Mouse (Mus musculus): ENCODE results near the gene Cdc25b. TPM values are rescaled to one million over a fixed set of nuclear protein-coding genes. Genes with fewer than 3 reads are reported as not detected.

The Cdc25b gene
- polyA plus RNA-seq, 1 experiment from 2014 or later, result 38.7 TPM

DNA sequence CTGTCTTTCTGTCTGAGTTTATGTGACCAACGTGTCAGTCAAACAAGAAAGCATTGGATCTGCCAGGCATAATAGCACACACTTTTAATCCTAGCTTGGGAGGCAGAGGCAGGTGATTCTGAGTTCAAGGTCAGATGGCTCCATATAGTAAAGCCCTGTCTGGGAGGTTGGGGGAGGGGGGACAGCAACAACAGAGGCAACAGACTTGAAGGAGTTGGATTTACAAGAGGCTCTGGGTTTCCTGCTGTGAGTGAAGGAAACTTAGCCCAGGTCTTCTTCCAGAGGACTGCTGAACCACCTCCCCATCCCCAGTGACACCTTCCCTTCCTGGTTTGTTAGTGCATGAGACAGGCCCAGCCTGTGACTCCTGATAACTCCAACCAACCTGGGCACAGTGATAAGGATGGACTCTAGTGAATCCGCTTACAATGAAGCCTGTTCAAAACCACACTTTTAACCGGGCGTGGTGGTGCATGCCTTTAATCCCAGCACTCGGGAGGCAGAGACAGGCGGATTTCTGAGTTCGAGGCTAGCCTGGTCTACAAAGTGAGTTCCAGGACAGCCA lies 34.5 kb upstream of the Cdc25b start:
- TF ChIP-seq CTCF (IDR thresholded peaks at IDR 0.05; ENCODE audit: low read depth), result no peak
- H3K4me3 ChIP-seq (ENCODE audit: low read depth, low read length), result no peak overlapping the region
- H3K27ac ChIP-seq (replicated peaks), result no peak overlapping the region
- no peaks in the 10 kb centered on the region for H3K27me3 ChIP-seq (ENCODE audit: control insufficient read depth, insufficient read depth, low read length)
- no peak overlapping the region for H3K4me2 ChIP-seq (replicated peaks; ENCODE audit: low read depth)
- no peak for DNase-seq (ENCODE audit: low spot score)
- H3K9me3 ChIP-seq (ENCODE audit: control insufficient read depth, low read length), result no peaks in the 10 kb centered on the region
- no peaks in the 10 kb centered on the region for H3K4me1 ChIP-seq (replicated peaks; ENCODE audit: control insufficient read depth, insufficient read depth)
- WGBS, result 89% methylated on average over 7 of the region's 7 CpGs
- ATAC-seq (ENCODE audit: low FRiP score, low TSS enrichment), result no peak
- peaks cover 26% of the 10 kb centered on the region for H3K36me3 ChIP-seq (ENCODE audit: control insufficient read depth, insufficient read depth, low read length)
- no peak overlapping the region for H3K9ac ChIP-seq (ENCODE audit: low read length)

DNA sequence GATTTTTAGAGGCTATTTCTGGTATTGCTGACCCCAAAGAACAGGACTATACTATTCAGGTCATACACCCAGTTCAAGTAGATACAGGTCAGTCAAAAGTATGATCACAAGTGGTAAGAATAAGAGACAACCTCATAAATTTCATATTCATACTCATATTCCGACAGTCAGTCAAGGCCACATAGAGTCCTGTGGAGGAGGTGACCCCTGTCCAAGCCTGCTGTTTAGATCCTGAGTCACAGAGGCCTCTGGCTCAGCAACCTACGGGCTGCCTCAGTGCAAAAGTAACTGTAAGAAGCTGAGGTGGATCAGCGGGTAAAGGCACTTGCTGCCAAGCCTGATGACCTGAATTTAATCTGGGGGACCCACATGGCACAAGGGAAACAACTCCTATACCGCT lies 32.7 kb upstream of the Cdc25b start:
- DNase-seq (ENCODE audit: low spot score) (no peak), ATAC-seq (ENCODE audit: low FRiP score, low TSS enrichment) (no peak)
- 90% methylated on average over 4 of the region's 4 CpGs for WGBS
- Histone ChIP-seq H3K9ac (ENCODE audit: low read length) (no peak overlapping the region), H3K4me2 (replicated peaks; ENCODE audit: low read depth) (no peak overlapping the region), H3K36me3 (ENCODE audit: control insufficient read depth, insufficient read depth, low read length) (peaks cover 16% of the 10 kb centered on the region), H3K9me3 (ENCODE audit: control insufficient read depth, low read length) (no peaks in the 10 kb centered on the region), H3K27ac (replicated peaks) (no peak overlapping the region), H3K27me3 (ENCODE audit: control insufficient read depth, insufficient read depth, low read length) (no peaks in the 10 kb centered on the region), H3K4me1 (replicated peaks; ENCODE audit: control insufficient read depth, insufficient read depth) (no peaks in the 10 kb centered on the region), H3K4me3 (ENCODE audit: low read depth, low read length) (no peak overlapping the region)
- no peak for TF ChIP-seq EP300 (optimal IDR thresholded peaks at IDR 0.05)
- no peak for TF ChIP-seq CTCF (IDR thresholded peaks at IDR 0.05; ENCODE audit: low read depth)

DNA sequence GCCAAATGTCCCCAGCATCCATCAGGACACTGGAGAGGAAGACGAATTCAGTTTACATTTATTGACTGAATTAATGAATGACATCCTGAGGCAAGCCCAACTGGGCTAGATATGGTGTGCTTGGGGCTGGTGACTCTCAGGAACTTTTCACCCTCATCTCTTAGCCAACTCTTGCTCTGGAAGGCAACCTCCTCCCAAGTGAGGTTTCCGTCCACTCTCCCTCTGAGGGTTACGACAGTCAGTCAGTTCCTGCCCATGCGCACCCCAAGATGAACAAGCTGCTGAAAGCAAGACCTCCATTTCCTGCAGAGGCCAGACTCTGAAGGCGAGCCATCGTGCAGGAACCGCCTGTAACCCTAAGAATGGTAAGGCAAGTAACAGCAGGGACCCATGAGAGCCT lies 29.8 kb upstream of the Cdc25b start:
- no peak overlapping the region for H3K4me2 ChIP-seq (replicated peaks; ENCODE audit: low read depth)
- TF ChIP-seq EP300 (optimal IDR thresholded peaks at IDR 0.05) (no peak), CTCF (IDR thresholded peaks at IDR 0.05; ENCODE audit: low read depth) (no peak)
- no peak for ATAC-seq (ENCODE audit: low FRiP score, low TSS enrichment)
- H3K27me3 ChIP-seq (ENCODE audit: control insufficient read depth, insufficient read depth, low read length), result no peaks in the 10 kb centered on the region
- H3K9ac ChIP-seq (ENCODE audit: low read length), result no peak overlapping the region
- WGBS, result 83% methylated on average over 7 of the region's 7 CpGs
- no peak for DNase-seq (ENCODE audit: low spot score)
- no peak overlapping the region for H3K27ac ChIP-seq (replicated peaks)
- no peaks in the 10 kb centered on the region for H3K4me1 ChIP-seq (replicated peaks; ENCODE audit: control insufficient read depth, insufficient read depth)
- no peak overlapping the region for H3K4me3 ChIP-seq (ENCODE audit: low read depth, low read length)
- H3K9me3 ChIP-seq (ENCODE audit: control insufficient read depth, low read length), result no peaks in the 10 kb centered on the region
- peaks cover 7% of the 10 kb centered on the region; the same call in 1 of the 2 replicates for H3K36me3 ChIP-seq (ENCODE audit: control insufficient read depth, insufficient read depth, low read length)

DNA sequence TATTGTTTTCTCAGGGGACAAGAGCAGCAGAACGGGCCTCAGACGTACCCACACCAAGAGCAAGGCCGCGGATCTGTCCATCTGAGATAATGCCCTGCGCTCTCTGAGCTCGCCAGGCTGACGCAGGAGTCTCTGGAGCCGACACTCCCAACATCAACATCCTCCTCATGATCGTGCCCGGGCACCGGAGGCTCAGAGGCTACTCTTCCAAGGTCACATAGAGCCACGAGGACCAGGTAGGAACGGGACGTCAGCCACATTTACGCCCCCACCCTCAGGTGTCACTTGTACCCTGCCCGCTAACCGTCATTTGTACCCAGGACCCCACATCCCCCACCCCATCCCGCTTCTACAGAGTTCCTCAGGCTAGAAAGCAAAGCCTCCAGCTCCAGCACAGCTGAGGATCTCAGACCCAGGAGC lies 27.2 kb upstream of the Cdc25b start:
- Histone ChIP-seq H3K4me3 (ENCODE audit: low read depth, low read length) (peak overlapping the region; percentile 63), H3K27ac (replicated peaks) (peak overlapping the region; percentile 87), H3K27me3 (ENCODE audit: control insufficient read depth, insufficient read depth, low read length) (no peaks in the 10 kb centered on the region), H3K9me3 (ENCODE audit: control insufficient read depth, low read length) (no peaks in the 10 kb centered on the region), H3K4me1 (replicated peaks; ENCODE audit: control insufficient read depth, insufficient read depth) (no peaks in the 10 kb centered on the region), H3K36me3 (ENCODE audit: control insufficient read depth, insufficient read depth, low read length) (no peaks in the 10 kb centered on the region), H3K9ac (ENCODE audit: low read length) (peak overlapping the region; percentile 71), H3K4me2 (replicated peaks; ENCODE audit: low read depth) (peak overlapping the region; percentile 98)
- peak; percentile 65 for DNase-seq (ENCODE audit: low spot score)
- peak; percentile 76 for ATAC-seq (ENCODE audit: low FRiP score, low TSS enrichment)
- WGBS, result under 1% methylated on average over 18 of the region's 18 CpGs
- TF ChIP-seq EP300 (optimal IDR thresholded peaks at IDR 0.05) (no peak), CTCF (IDR thresholded peaks at IDR 0.05; ENCODE audit: low read depth) (no peak)

DNA sequence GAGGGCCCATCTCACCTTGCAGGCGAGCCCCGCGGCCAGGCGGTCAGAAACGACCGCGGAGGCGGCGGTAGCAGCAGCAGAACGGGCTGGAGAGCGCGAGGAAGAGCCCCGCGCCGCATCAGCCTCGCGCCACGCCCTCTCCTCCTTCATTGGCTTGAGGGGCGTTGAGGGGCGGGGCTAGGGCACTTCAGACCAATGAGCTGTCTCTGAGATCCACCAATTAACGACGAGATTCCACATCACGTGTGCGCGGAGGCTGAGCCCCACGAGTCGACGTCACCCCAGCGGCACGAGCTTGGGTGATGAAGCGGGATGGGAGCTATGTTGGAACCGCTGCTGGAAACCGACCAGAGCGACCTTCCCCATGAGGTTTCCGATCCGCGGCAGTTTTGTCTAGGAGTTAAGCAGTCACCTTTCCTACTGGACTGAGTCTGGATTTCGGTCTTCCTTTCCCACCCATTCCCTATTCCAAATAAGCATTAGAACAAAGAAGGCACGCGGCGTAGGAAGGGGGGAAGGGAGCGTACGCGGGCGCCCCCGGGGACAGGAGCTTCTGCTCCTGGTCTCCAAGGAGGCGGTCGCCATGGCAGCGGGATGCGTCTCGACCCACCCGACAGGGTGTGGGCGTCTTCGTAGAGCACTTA lies 26.7 kb upstream of the Cdc25b start, which contains the start of gene 1700037H04Rik:
Gene 1700037H04Rik, minus strand, starts transcription at position 144 of the 644 bp plus-strand sequence.
- peak within 1 kb of the TSS; percentile 71 for H3K9ac ChIP-seq (ENCODE audit: low read length)
- no peaks in the 10 kb centered on the region for H3K36me3 ChIP-seq (ENCODE audit: control insufficient read depth, insufficient read depth, low read length)
- peak; percentile 97 for DNase-seq (ENCODE audit: low spot score)
- no peaks in the 10 kb centered on the region for H3K27me3 ChIP-seq (ENCODE audit: control insufficient read depth, insufficient read depth, low read length)
- H3K4me3 ChIP-seq (ENCODE audit: low read depth, low read length), result peak within 1 kb of the TSS; percentile 63
- no peaks in the 10 kb centered on the region for H3K4me1 ChIP-seq (replicated peaks; ENCODE audit: control insufficient read depth, insufficient read depth)
- peak within 1 kb of the TSS; percentile 98 for H3K4me2 ChIP-seq (replicated peaks; ENCODE audit: low read depth)
- under 1% methylated on average over 54 of the region's 54 CpGs for WGBS
- H3K27ac ChIP-seq (replicated peaks), result peak within 1 kb of the TSS; percentile 87
- TF ChIP-seq CTCF (IDR thresholded peaks at IDR 0.05; ENCODE audit: low read depth) (no peak), EP300 (optimal IDR thresholded peaks at IDR 0.05) (no peak)
- H3K9me3 ChIP-seq (ENCODE audit: control insufficient read depth, low read length), result 0 out of 2 replicates have a peak, but pooled peaks cover 1% of the 10 kb centered on the region
- peak; percentile 97 for ATAC-seq (ENCODE audit: low FRiP score, low TSS enrichment)

DNA sequence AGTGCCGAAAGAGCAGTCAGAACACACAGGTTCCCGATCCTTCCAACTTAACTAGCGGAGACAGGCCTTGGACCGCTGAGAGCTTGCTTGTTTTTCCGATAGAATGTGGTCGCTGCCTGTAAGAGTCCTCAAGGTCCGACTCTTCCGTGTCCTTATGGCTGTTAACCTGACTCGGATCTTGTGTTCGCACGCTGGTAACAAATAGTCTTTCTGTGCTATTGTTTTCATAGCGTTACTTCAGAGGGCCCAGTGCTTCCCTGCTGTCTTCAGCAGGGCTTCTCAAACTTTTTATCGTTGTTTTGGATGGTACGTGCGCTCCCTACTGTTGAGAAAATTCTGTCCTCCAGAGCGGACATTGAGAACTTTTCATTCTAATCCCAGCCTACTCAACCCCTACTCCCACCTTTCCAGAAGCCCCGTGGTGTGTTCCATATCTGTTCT lies 26.1 kb upstream of the Cdc25b start:
- Histone ChIP-seq H3K27me3 (ENCODE audit: control insufficient read depth, insufficient read depth, low read length) (no peaks in the 10 kb centered on the region), H3K4me2 (replicated peaks; ENCODE audit: low read depth) (peak overlapping the region; percentile 98), H3K4me3 (ENCODE audit: low read depth, low read length) (peak overlapping the region; percentile 63), H3K36me3 (ENCODE audit: control insufficient read depth, insufficient read depth, low read length) (no peaks in the 10 kb centered on the region), H3K9me3 (ENCODE audit: control insufficient read depth, low read length) (0 out of 2 replicates have a peak, but pooled peaks cover 3% of the 10 kb centered on the region), H3K9ac (ENCODE audit: low read length) (peak overlapping the region; percentile 67), H3K27ac (replicated peaks) (peak overlapping the region; percentile 87), H3K4me1 (replicated peaks; ENCODE audit: control insufficient read depth, insufficient read depth) (no peaks in the 10 kb centered on the region)
- WGBS, result under 1% methylated on average over 17 of the region's 17 CpGs
- TF ChIP-seq CTCF (IDR thresholded peaks at IDR 0.05; ENCODE audit: low read depth) (peak; percentile 69), EP300 (optimal IDR thresholded peaks at IDR 0.05) (no peak)
- no peak for ATAC-seq (ENCODE audit: low FRiP score, low TSS enrichment)
- no peak for DNase-seq (ENCODE audit: low spot score)

Data from stomach, postnatal 0 days (tissue).